8 mouse cellular contexts compared by ENCODE assay signal in genomic region chr6:51432535-51433397, GRCm38 (mm10). TPM values are rescaled to one million over a fixed set of nuclear protein-coding genes. Genes with fewer than 3 reads are reported as not detected.
A peak's percentile ranks its signal among the peaks of the same experiment; 100 is the strongest.
DNase-seq lines count a peak whose midpoint lies in the region; ATAC-seq lines count a peak whose summit lies in the region.

Gene Nfe2l3 (plus strand): TSS chr6:51432670.

- ATAC-seq in kidney, embryonic 14.5 days (ENCODE audit: low FRiP score, low TSS enrichment), result peak; percentile 85
- peak; percentile 88 for ATAC-seq in liver, embryonic 15.5 days (ENCODE audit: insufficient read depth)

- peaks cover 32% of the 10 kb centered on the region for H3K4me1 ChIP-seq in heart, embryonic 10.5 days
- peaks cover 6% of the 10 kb centered on the region; the same call in 1 of the 2 replicates for H3K4me1 ChIP-seq in kidney, embryonic 14.5 days (ENCODE audit: control insufficient read depth, insufficient read depth, low read length)
- peaks cover 13% of the 10 kb centered on the region for H3K4me1 ChIP-seq in liver, embryonic 15.5 days (replicated peaks)

- peak within 1 kb of the TSS; percentile 84 for H3K4me2 ChIP-seq in kidney, embryonic 14.5 days (replicated peaks; ENCODE audit: low read depth, low read length)
- H3K4me2 ChIP-seq in liver, embryonic 15.5 days, result peak within 1 kb of the TSS; percentile 74

- 2% methylated on average over 74 of the region's 74 CpGs for WGBS in heart, embryonic 10.5 days
- WGBS in kidney, embryonic 14.5 days, result under 1% methylated on average over 72 of the region's 74 CpGs
- under 1% methylated on average over 74 of the region's 74 CpGs for WGBS in liver, embryonic 15.5 days (ENCODE audit: insufficient replicate concordance)

- H3K36me3 ChIP-seq in heart, embryonic 10.5 days, result no peaks in the 10 kb centered on the region
- H3K36me3 ChIP-seq in kidney, embryonic 14.5 days (ENCODE audit: control insufficient read depth, insufficient read depth, low read length), result no peaks in the 10 kb centered on the region
- H3K36me3 ChIP-seq in liver, embryonic 15.5 days (replicated peaks), result no peaks in the 10 kb centered on the region

- peak within 1 kb of the TSS; percentile 75 for H3K4me3 ChIP-seq in heart, embryonic 10.5 days
- H3K4me3 ChIP-seq in kidney, embryonic 14.5 days (ENCODE audit: low read length), result peak within 1 kb of the TSS; percentile 53
- peak within 1 kb of the TSS; percentile 51 for H3K4me3 ChIP-seq in liver, embryonic 15.5 days (replicated peaks)

- DNase-seq in cerebellum, adult 9-11 months, result peak; percentile 29
- no peak for DNase-seq in cerebellum, adult 11 months
- DNase-seq in cerebellum, postnatal 4 days (ENCODE audit: low spot score in 2 of 2), result peak; percentile 23 to 35
- peak; percentile 91 for DNase-seq in heart, embryonic 10.5 days (ENCODE audit: low spot score)
- peak; percentile 76 for DNase-seq in neural tube, embryonic 10.5 days (ENCODE audit: extremely low spot score, low spot score)
- peak; percentile 73 for DNase-seq in testis, postnatal 14 days (ENCODE audit: low spot score)

- no peaks in the 10 kb centered on the region for H3K9me3 ChIP-seq in heart, embryonic 10.5 days
- H3K9me3 ChIP-seq in kidney, embryonic 14.5 days (ENCODE audit: control insufficient read depth, low read length), result no peaks in the 10 kb centered on the region
- H3K9me3 ChIP-seq in liver, embryonic 15.5 days (replicated peaks), result no peaks in the 10 kb centered on the region

- H3K27ac ChIP-seq in heart, embryonic 10.5 days, result peak within 1 kb of the TSS; percentile 80
- no peak within 1 kb of the TSS for H3K27ac ChIP-seq in kidney, embryonic 14.5 days (ENCODE audit: low read depth, low read length)
- no peak within 1 kb of the TSS for H3K27ac ChIP-seq in liver, embryonic 15.5 days (replicated peaks)

- H3K27me3 ChIP-seq in heart, embryonic 10.5 days (ENCODE audit: insufficient read depth, poor library complexity, severe bottlenecking), result peaks cover 52% of the 10 kb centered on the region
- peaks cover 39% of the 10 kb centered on the region for H3K27me3 ChIP-seq in kidney, embryonic 14.5 days (ENCODE audit: control insufficient read depth, insufficient read depth, low read length)
- peaks cover 79% of the 10 kb centered on the region for H3K27me3 ChIP-seq in liver, embryonic 15.5 days

- peak within 1 kb of the TSS; percentile 58 for H3K9ac ChIP-seq in kidney, embryonic 14.5 days (ENCODE audit: low read depth, low read length)
- no peak within 1 kb of the TSS for H3K9ac ChIP-seq in liver, embryonic 15.5 days

RNA-seq across cellular contexts. Expression of gene Nfe2l3, which starts in this region (rescaled TPM):
- 2.0 and 2.9 TPM in 2 replicates for polyA plus RNA-seq in heart, embryonic 10.5 days (2016; fragmentation: Nextera tagmentation; extraction: Ambion mirVana)
- polyA plus RNA-seq in kidney, embryonic 14.5 days (2014; fragmentation: Nextera tagmentation; extraction: Ambion mirVana), result 2.0 and 2.2 TPM in 2 replicates
- polyA plus RNA-seq in liver, embryonic 15.5 days (2015; fragmentation: Nextera tagmentation; extraction: Ambion mirVana), result 0.17 and 0.20 TPM in 2 replicates

Comparison
In these comparisons a context has a peak if more than half of its experiments do, and no peak if none do; other contexts are left out.
1. Peak in ATAC-seq, H3K4me3 ChIP-seq and H3K4me2 ChIP-seq in liver, embryonic 15.5 days; RNA of the gene not detected or under 1 TPM.